Mouse (Mus musculus): Measurements from ENCODE around the gene Ak4.

- TF ChIP-seq USF1 (IDR thresholded peaks at IDR 0.05; ENCODE audit: low read depth) (no peak), POLR2A (IDR thresholded peaks at IDR 0.05; ENCODE audit: insufficient read length, low read depth) (no peak), MYOD1 (IDR thresholded peaks at IDR 0.05; ENCODE audit: control insufficient read depth in 1 of 3, insufficient read length in 2 of 3, low read depth in 2 of 3) (no peak), E2F4 (IDR thresholded peaks at IDR 0.05; ENCODE audit: insufficient read depth) (no peak), TCF3 (IDR thresholded peaks at IDR 0.05; ENCODE audit: insufficient read length, low read depth) (no peak), CEBPB (IDR thresholded peaks at IDR 0.05; ENCODE audit: insufficient read depth, poor library complexity, severe bottlenecking) (no peak), MYOG (IDR thresholded peaks at IDR 0.05; ENCODE audit: control insufficient read depth in 1 of 3, insufficient read depth in 1 of 3, insufficient read length in 2 of 3, low read depth in 2 of 3) (no peak), MAX (IDR thresholded peaks at IDR 0.05; ENCODE audit: low read depth) (no peak), REST (IDR thresholded peaks at IDR 0.05; ENCODE audit: insufficient read depth, insufficient read length) (no peak)
Measured at GRCm38 (mm10) chr4:101452829-101453228, 33.8 kb downstream of the Ak4 start.

Measured in myocyte (in vitro differentiated cells).